Mouse (Mus musculus): ENCODE data around the gene Asxl2. TPM values are rescaled to one million over a fixed set of nuclear protein-coding genes. Genes with fewer than 3 reads are reported as not detected.

Asxl2 gene
- polyA plus RNA-seq, 1 experiment from 2014 or later = 14.0 TPM

DNA sequence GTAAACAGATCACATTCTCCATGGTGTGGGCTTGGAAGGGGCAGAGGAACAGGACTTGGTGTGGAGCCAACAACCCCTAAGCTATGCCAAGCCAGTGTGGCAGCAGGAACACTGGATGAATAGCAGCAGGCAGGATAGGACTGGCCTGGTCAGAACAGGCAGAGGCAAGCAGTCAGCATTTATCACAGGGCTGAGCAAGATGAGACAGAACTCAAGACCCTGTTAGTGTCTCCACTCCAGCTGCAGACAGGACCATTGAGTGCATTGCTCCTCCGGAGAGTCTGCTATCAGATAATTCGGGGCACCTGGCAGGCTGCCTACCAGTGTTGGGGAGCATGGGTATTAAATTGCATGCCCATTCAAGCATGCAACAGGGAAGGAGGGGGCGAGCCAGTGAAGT, 111.0 kb downstream of the Asxl2 start:
- H3K27me3 ChIP-seq (ENCODE audit: low read depth, poor library complexity, severe bottlenecking) = no peaks in the 10 kb centered on the region
- 85% methylated on average over 3 of the region's 3 CpGs for WGBS
- H3K4me1 ChIP-seq = no peaks in the 10 kb centered on the region
- no peak overlapping the region for H3K4me3 ChIP-seq
- H3K9me3 ChIP-seq (replicated peaks) = peaks cover 10% of the 10 kb centered on the region; the same call in 1 of the 2 replicates
- H3K36me3 ChIP-seq = no peaks in the 10 kb centered on the region
- H3K27ac ChIP-seq (replicated peaks) = no peak overlapping the region
- no peak for DNase-seq (ENCODE audit: low spot score)

- no peaks in the 10 kb centered on the region for H3K36me3 ChIP-seq
Measured at GRCm38 (mm10) chr12:3538036-3538435, 111.4 kb downstream of the Asxl2 start.

DNA sequence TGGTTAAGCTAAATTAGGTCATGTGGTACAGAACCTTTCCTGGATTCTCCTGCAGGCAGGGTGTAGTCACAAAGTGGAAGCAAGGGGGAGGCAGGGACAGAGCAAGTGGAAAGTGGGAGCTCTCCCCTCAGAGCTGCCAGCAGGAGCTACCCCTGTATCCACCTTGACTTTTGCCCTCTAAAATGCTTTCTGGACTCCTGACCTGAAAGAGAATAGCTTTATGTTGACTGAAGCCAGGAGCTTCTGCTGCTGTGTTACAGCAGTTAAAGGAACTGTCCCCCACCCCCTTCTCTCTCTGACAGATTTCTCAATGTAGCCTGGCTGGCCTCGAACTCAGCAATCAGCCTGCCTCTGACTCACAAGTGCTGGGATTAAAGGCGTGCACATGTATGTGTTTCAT, 112.9 kb downstream of the Asxl2 start:
- Histone ChIP-seq H3K27ac (replicated peaks) (no peak overlapping the region), H3K4me1 (no peaks in the 10 kb centered on the region), H3K27me3 (ENCODE audit: low read depth, poor library complexity, severe bottlenecking) (no peaks in the 10 kb centered on the region), H3K36me3 (no peaks in the 10 kb centered on the region), H3K4me3 (no peak overlapping the region), H3K9me3 (replicated peaks) (peaks cover 5% of the 10 kb centered on the region; the same call in 1 of the 2 replicates)
- 75% methylated on average over 2 of the region's 2 CpGs for WGBS
- no peak for DNase-seq (ENCODE audit: low spot score)

More at GRCm38 (mm10) chr12:3538036-3538435, 111.4 kb downstream of the Asxl2 start:
- no peak overlapping the region for H3K27ac ChIP-seq (replicated peaks)
- H3K9me3 ChIP-seq (replicated peaks) = peaks cover 10% of the 10 kb centered on the region; the same call in 1 of the 2 replicates
- no peak for DNase-seq (ENCODE audit: low spot score)
- WGBS = 85% methylated on average over 1 of the region's 1 CpGs
- H3K4me3 ChIP-seq = no peak overlapping the region
- no peaks in the 10 kb centered on the region for H3K27me3 ChIP-seq (ENCODE audit: low read depth, poor library complexity, severe bottlenecking)
- H3K4me1 ChIP-seq = no peaks in the 10 kb centered on the region

- Histone ChIP-seq H3K4me3 (no peak overlapping the region), H3K27ac (replicated peaks) (no peak overlapping the region), H3K27me3 (ENCODE audit: low read depth, poor library complexity, severe bottlenecking) (no peaks in the 10 kb centered on the region), H3K4me1 (peaks cover under 1% of the 10 kb centered on the region; the same call in 1 of the 2 replicates), H3K36me3 (no peaks in the 10 kb centered on the region), H3K9me3 (replicated peaks) (no peaks in the 10 kb centered on the region; the same call in 1 of the 2 replicates)
- WGBS = 93% methylated on average over 7 of the region's 7 CpGs
- no peak for DNase-seq (ENCODE audit: low spot score)
Measured at GRCm38 (mm10) chr12:3540871-3541270, 114.2 kb downstream of the Asxl2 start.

DNA sequence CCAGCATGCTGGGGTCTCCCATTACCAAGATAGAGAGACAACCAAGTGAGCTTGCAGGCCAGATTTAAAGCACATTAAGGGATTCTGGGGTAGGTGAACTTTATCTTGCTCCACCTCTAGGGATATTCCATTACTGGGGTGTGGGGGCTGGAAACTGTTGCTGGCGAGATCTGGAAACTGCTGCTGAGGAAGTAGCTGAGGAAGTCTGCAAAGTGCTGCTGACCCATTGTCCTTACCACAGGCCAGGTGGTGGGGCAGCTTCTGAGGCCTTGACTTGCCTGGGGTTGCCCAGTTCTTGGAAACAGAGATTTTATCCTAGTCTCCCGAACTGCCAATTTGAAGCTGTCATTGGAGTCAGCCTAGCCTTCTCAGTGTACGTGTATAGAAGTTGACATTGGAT, 118.8 kb downstream of the Asxl2 start:
- 63% methylated on average over 3 of the region's 3 CpGs for WGBS
- Histone ChIP-seq H3K4me1 (peaks cover 22% of the 10 kb centered on the region), H3K27me3 (ENCODE audit: low read depth, poor library complexity, severe bottlenecking) (no peaks in the 10 kb centered on the region), H3K4me3 (no peak overlapping the region), H3K9me3 (replicated peaks) (no peaks in the 10 kb centered on the region), H3K36me3 (no peaks in the 10 kb centered on the region), H3K27ac (replicated peaks) (no peak overlapping the region)
- no peak for DNase-seq (ENCODE audit: low spot score)

DNA sequence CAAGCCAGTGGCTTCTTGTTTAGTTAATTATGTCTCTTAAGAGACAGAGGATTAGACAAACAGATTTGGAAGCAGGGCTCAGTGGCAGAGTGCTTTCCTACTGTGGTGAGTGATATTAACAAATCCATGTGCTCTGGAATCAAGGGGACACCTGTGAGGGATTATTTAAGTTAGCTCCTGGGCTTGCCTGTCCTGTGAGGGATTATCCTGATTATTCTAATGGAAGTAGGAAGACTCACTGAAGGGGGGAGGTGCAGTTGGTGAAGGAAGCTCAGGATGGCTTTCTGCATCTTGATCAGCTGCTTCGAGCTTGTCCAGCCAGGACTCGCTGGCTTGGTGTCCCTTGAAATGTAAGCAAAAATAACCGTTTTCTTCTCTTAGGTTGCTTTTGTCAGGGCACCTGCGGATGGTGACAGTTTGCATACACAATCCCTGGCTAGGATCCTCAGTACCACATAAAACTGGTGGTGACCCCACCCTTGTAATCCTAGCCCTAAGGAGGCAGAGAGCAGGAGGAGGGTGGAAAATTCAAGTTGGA, 119.5 kb downstream of the Asxl2 start:
- Histone ChIP-seq H3K4me1 (peaks cover 25% of the 10 kb centered on the region), H3K27me3 (ENCODE audit: low read depth, poor library complexity, severe bottlenecking) (no peaks in the 10 kb centered on the region), H3K9me3 (replicated peaks) (no peaks in the 10 kb centered on the region), H3K27ac (replicated peaks) (no peak overlapping the region), H3K36me3 (no peaks in the 10 kb centered on the region), H3K4me3 (no peak overlapping the region)
- 14% methylated on average over 4 of the region's 4 CpGs for WGBS
- no peak for DNase-seq (ENCODE audit: low spot score)

DNA sequence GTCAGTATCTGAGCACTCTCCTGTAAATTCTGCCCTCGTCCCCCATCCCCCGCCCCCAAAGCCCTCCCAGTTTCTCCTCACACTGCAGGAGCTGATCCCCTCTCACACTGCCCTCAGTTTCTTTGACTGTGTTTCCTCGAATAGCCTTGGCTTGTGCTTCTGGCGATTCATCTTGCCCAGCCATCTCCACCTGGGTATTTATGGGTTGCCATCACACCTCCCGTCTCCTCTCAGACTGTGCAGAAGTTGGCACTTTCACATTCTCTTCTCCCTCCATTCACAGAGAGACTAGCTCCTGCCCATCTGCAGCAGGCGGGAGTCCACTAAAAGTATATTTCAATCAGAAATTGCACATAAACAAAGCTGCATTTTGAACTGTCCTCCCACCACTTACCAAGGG, 120.1 kb downstream of the Asxl2 start:
- DNase-seq (ENCODE audit: low spot score) = no peak
- Histone ChIP-seq H3K4me3 (no peak overlapping the region), H3K27ac (replicated peaks) (no peak overlapping the region), H3K4me1 (peaks cover 25% of the 10 kb centered on the region), H3K9me3 (replicated peaks) (no peaks in the 10 kb centered on the region), H3K36me3 (no peaks in the 10 kb centered on the region), H3K27me3 (ENCODE audit: low read depth, poor library complexity, severe bottlenecking) (no peaks in the 10 kb centered on the region)
- 26% methylated on average over 6 of the region's 6 CpGs for WGBS

GRCm38 (mm10) chr12:3547506-3547905, 120.8 kb downstream of the Asxl2 start:
- 43% methylated on average over 4 of the region's 4 CpGs for WGBS
- H3K9me3 ChIP-seq (replicated peaks) = no peaks in the 10 kb centered on the region

DNA sequence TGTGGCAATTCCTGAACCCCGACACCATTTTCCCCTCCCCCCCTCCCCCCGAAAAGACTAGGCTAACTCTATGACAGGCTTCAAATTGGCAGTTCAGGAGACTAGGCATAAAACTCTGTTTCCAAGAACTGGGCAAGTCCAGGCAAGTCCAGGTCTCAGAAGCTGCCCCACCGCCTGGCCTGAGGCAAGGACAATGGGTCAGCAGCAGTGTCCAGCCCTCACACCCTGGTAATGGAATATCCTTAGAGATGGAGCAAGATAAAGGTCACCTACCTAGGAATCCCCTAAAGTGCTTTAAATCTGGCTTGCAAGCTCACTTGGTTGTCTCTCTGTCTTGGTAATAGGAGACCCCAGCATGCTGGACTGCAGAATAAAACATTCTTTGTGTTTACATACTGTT, 121.3 kb downstream of the Asxl2 start:
- H3K36me3 ChIP-seq = no peaks in the 10 kb centered on the region
- no peak overlapping the region for H3K27ac ChIP-seq (replicated peaks)
- H3K27me3 ChIP-seq (ENCODE audit: low read depth, poor library complexity, severe bottlenecking) = no peaks in the 10 kb centered on the region
- H3K4me1 ChIP-seq = peaks cover 25% of the 10 kb centered on the region
- H3K4me3 ChIP-seq = no peak overlapping the region
- H3K9me3 ChIP-seq (replicated peaks) = no peaks in the 10 kb centered on the region
- DNase-seq (ENCODE audit: low spot score) = no peak
- 56% methylated on average over 3 of the region's 3 CpGs for WGBS

More at GRCm38 (mm10) chr12:3547506-3547905, 120.8 kb downstream of the Asxl2 start:
- H3K4me1 ChIP-seq = peaks cover 25% of the 10 kb centered on the region
- no peak overlapping the region for H3K27ac ChIP-seq (replicated peaks)
- H3K27me3 ChIP-seq (ENCODE audit: low read depth, poor library complexity, severe bottlenecking) = no peaks in the 10 kb centered on the region
- no peak overlapping the region for H3K4me3 ChIP-seq
- no peak for DNase-seq (ENCODE audit: low spot score)
- no peaks in the 10 kb centered on the region for H3K36me3 ChIP-seq

GRCm38 (mm10) chr12:3548582-3549211, 122.0 kb downstream of the Asxl2 start:
- no peaks in the 10 kb centered on the region for H3K36me3 ChIP-seq
- DNase-seq (ENCODE audit: low spot score) = no peak
- peaks cover 25% of the 10 kb centered on the region for H3K4me1 ChIP-seq
- no peaks in the 10 kb centered on the region for H3K9me3 ChIP-seq (replicated peaks)
- H3K27ac ChIP-seq (replicated peaks) = no peak overlapping the region
- no peak overlapping the region for H3K4me3 ChIP-seq
- WGBS = 59% methylated on average over 5 of the region's 5 CpGs
- no peaks in the 10 kb centered on the region for H3K27me3 ChIP-seq (ENCODE audit: low read depth, poor library complexity, severe bottlenecking)

- Histone ChIP-seq H3K27ac (replicated peaks) (peak overlapping the region; percentile 67), H3K27me3 (ENCODE audit: low read depth, poor library complexity, severe bottlenecking) (no peaks in the 10 kb centered on the region), H3K4me3 (peak overlapping the region; percentile 34), H3K9me3 (replicated peaks) (no peaks in the 10 kb centered on the region), H3K4me1 (peaks cover 25% of the 10 kb centered on the region), H3K36me3 (no peaks in the 10 kb centered on the region)
- 7% methylated on average over 13 of the region's 13 CpGs for WGBS
- DNase-seq (ENCODE audit: low spot score) = peak; percentile 66
Measured at GRCm38 (mm10) chr12:3550280-3550679, 123.6 kb downstream of the Asxl2 start.
